Mouse (Mus musculus) heart, embryonic 14.5 days (tissue): ENCODE measurements around the gene Krt27. TPM values are rescaled to one million over a fixed set of nuclear protein-coding genes. Genes with fewer than 3 reads are reported as not detected.

Experiments
- ATAC-seq: fragments of 200-750 bp; cut with Nextera tagmentation; 2 replicates; pipeline ENCODE4 v1.8.0; 2017; ENCODE audit warnings: low read depth, moderate TSS enrichment; ENCODE audit not compliant: insufficient number of reproducible peaks, insufficient read depth, low FRiP score
- H3K27ac ChIP-seq, 2 experiments: fragments of 200-500 bp in 1 of 2; fragments of 300-500 bp in 1 of 2; sonication (generic) in 1 of 2; replicated peaks in 1 of 2; 2 replicates each; pipeline ENCODE4 v1.5.1; 2012 to 2014; ENCODE audit warnings: low read depth in 2 of 2, low read length in 2 of 2, control low read depth in 1 of 2, mild to moderate bottlenecking in 1 of 2, mixed read lengths in 1 of 2; ENCODE audit not compliant: control insufficient read depth in 1 of 2, insufficient read depth in 1 of 2
- H3K27me3 ChIP-seq: fragments of 300-500 bp; sonication (generic); 2 replicates; pipeline ENCODE4 v1.6.1; 2014; ENCODE audit warnings: mild to moderate bottlenecking, low read length, control low read depth; ENCODE audit not compliant: control insufficient read depth, insufficient read depth
- H3K36me3 ChIP-seq: fragments of 300-500 bp; sonication (generic); 2 replicates; pipeline ENCODE4 v1.6.1; 2014; ENCODE audit warnings: mild to moderate bottlenecking, control low read depth, low read length, mixed read lengths; ENCODE audit not compliant: control insufficient read depth, insufficient read depth
- H3K4me1 ChIP-seq, 2 experiments: fragments of 200-500 bp in 1 of 2; fragments of 300-500 bp in 1 of 2; sonication (generic) in 1 of 2; 2 replicates each; pipeline ENCODE4 v1.6.1; 2012 to 2014; ENCODE audit warnings: low read length in 2 of 2, control low read depth in 1 of 2, mixed read lengths in 1 of 2; ENCODE audit not compliant: control insufficient read depth in 2 of 2, insufficient read depth in 2 of 2
- H3K4me2 ChIP-seq: fragments of 300-500 bp; sonication (generic); 2 replicates; pipeline ENCODE4 v1.6.1; 2014; ENCODE audit warnings: mild to moderate bottlenecking, low read length
- H3K4me3 ChIP-seq, 2 experiments: fragments of 200-500 bp in 1 of 2; fragments of 300-500 bp in 1 of 2; sonication (generic) in 1 of 2; 2 replicates each; pipeline ENCODE4 v1.5.1; 2012 to 2014; ENCODE audit warnings: low read length in 2 of 2, mild to moderate bottlenecking in 2 of 2, control low read depth in 1 of 2, low read depth in 1 of 2, moderate library complexity in 1 of 2; ENCODE audit not compliant: control insufficient read depth in 1 of 2, insufficient read depth in 1 of 2
- H3K9ac ChIP-seq: fragments of 300-500 bp; sonication (generic); 2 replicates; pipeline ENCODE4 v1.6.1; 2014; ENCODE audit warnings: mild to moderate bottlenecking, low read length
- H3K9me3 ChIP-seq: fragments of 300-500 bp; sonication (generic); 2 replicates; pipeline ENCODE4 v1.6.1; 2016; ENCODE audit warnings: low read length, control low read depth; ENCODE audit not compliant: control insufficient read depth
- WGBS: fragments of 180-500 bp; shearing (Covaris S2); extraction: QIAGEN DNeasy Blood & Tissue Kit; methylation state at CpG from one replicate; pipeline ENCODE4 v1.1.7; 2014; 5-methylcytosine and 5-hydroxymethylcytosine counted together
- polyA plus RNA-seq: library from polyadenylated mRNA; unstranded; fragments of >200 nt; fragmentation: Nextera tagmentation; extraction: Ambion mirVana; gene quantifications from 2 replicates; pipeline ENCODE4 v1.2.1, GENCODE M21; 2014

Gene Krt27
- polyA plus RNA-seq, 1 experiment from 2014 or later, result not detected

DNA sequence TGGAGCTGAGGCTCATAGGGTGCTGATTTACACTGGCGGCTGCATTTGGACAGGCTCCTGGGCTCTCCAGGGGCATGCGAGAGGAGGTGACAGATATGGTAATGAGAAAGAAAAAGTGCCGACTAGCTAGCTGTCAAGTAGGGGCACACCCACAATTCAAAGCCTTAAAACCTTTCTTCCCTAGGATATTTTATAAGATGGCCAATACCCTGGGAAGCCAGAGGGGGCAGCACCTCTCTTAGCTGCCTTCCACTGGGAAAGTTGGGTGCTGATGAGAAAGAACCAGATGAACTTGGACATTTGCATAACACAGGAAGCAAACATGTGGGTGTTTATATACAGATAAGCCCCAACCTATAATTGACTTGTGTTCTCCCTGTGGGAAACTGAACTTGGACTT, 18.3 kb upstream of the Krt27 start:
- H3K27me3 ChIP-seq, result peaks cover 4% of the 10 kb centered on the region; the same call in 1 of the 2 replicates
- no peak for ATAC-seq
- WGBS, result 5% methylated on average over 3 of the region's 3 CpGs

DNA sequence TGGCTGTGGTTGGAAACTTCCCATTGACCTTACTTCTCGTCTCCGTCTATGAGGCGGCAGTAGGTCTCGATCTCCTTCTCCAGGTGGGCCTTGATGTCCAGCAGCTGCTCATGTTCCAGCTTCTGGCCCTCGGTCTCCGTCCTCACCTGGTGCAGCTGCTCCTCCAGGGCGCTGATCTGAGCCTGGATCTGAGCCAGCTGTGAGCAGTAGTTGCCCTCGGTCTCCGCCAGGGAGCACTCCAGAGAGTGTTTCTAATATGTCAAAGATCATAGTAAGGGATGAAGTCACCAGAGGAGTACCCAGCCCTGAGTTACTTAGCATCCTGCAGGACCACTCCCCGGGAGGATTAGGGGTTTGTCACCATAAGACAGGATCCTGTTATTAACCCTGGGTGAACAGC, 15.9 kb upstream of the Krt27 start:
- WGBS, result 43% methylated on average over 10 of the region's 10 CpGs
- Histone ChIP-seq H3K4me3 (no peak overlapping the region), H3K9me3 (no peaks in the 10 kb centered on the region), H3K36me3 (no peaks in the 10 kb centered on the region), H3K4me1 (no peaks in the 10 kb centered on the region), H3K9ac (no peak overlapping the region), H3K27ac (no peak overlapping the region), H3K4me2 (no peak overlapping the region), H3K27me3 (peaks cover 4% of the 10 kb centered on the region; the same call in 1 of the 2 replicates)
- no peak for ATAC-seq

More for the DNA sequence above, 18.3 kb upstream of the Krt27 start:
- no peak overlapping the region for H3K27ac ChIP-seq
- H3K4me2 ChIP-seq, result no peak overlapping the region
- H3K4me1 ChIP-seq, result no peaks in the 10 kb centered on the region
- no peaks in the 10 kb centered on the region for H3K9me3 ChIP-seq
- H3K9ac ChIP-seq, result no peak overlapping the region
- H3K36me3 ChIP-seq, result no peaks in the 10 kb centered on the region
- no peak overlapping the region for H3K4me3 ChIP-seq

DNA sequence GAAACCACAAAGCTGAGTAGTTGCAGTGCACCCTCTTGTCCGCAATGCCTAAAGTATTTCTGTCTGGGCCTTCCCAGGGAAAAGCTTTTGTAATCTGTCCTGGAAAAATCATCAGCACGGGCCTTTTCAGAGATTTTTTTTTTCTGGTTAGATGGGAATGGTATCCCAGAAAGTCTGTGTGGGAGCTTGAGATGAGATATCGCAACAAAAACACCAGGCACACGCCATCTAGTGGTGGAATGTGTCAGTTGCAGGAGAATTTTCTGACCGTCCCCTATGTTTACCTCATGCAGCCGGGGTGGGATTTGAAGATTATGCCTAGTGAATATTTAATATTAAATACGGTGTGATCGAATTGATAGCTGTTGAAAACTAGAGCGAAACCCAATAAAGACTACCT, 13.5 kb upstream of the Krt27 start:
- WGBS, result 21% methylated on average over 9 of the region's 9 CpGs
- H3K9me3 ChIP-seq, result no peaks in the 10 kb centered on the region
- H3K9ac ChIP-seq, result no peak overlapping the region
- no peak overlapping the region for H3K4me2 ChIP-seq
- no peak for ATAC-seq
- no peaks in the 10 kb centered on the region for H3K36me3 ChIP-seq
- H3K4me1 ChIP-seq, result no peaks in the 10 kb centered on the region
- no peak overlapping the region for H3K4me3 ChIP-seq
- peaks cover 4% of the 10 kb centered on the region; the same call in 1 of the 2 replicates for H3K27me3 ChIP-seq
- H3K27ac ChIP-seq, result no peak overlapping the region

DNA sequence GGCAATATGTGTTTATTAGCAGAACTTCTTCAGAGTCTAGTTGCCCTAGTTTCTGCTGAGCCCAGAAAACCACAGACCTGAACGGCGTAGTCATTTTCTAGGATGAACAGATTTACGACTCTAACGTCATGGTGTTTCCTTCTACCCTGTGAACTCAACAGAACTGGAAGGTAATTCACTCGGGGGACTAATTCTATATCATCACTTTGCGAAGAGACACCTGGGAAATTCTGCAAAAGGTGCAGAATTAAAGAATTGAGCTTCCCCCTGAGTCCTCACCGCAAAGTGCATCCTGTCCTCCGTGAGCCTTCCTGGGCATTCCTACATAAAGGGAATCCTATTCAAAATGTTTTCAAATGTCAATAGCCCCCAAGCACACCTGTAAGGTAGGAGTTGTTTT, 10.5 kb upstream of the Krt27 start:
- Histone ChIP-seq H3K4me3 (no peak overlapping the region), H3K27me3 (peaks cover 4% of the 10 kb centered on the region; the same call in 1 of the 2 replicates), H3K9ac (no peak overlapping the region), H3K27ac (no peak overlapping the region), H3K36me3 (no peaks in the 10 kb centered on the region), H3K9me3 (no peaks in the 10 kb centered on the region), H3K4me2 (no peak overlapping the region), H3K4me1 (no peaks in the 10 kb centered on the region)
- no peak for ATAC-seq
- 83% methylated on average over 8 of the region's 8 CpGs for WGBS

DNA sequence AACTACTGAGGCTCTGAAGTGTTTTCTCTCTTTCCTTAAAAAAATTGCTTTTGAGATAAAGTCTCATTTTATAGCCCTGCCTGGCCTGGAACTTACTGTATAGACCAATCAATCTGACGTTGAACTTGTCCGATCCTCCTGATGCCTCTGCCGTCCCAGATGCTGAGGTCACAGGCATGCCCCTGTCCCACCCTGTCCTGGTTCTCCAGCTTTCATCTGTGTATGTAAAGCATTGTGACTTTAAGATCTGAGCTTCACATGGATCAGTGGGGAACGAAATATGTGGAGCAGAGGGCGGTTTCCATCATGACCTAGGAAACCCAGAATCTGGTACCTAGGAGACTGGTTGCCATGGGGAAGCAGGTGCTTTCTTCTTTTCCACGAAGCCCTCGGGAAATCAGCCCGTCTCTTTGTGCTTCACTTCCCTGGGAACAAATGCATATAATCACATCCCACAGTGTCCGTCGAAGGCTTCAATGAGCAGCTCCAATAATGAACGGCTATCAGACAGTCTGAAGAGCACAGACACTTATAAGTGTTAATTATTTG, 11.5 kb downstream of the Krt27 start:
- H3K9ac ChIP-seq, result no peak overlapping the region
- 82% methylated on average over 11 of the region's 11 CpGs for WGBS
- no peak for ATAC-seq
- no peaks in the 10 kb centered on the region for H3K9me3 ChIP-seq
- H3K4me3 ChIP-seq, result no peak overlapping the region
- H3K36me3 ChIP-seq, result no peaks in the 10 kb centered on the region
- no peak overlapping the region for H3K4me2 ChIP-seq
- no peaks in the 10 kb centered on the region for H3K4me1 ChIP-seq
- H3K27ac ChIP-seq, result no peak overlapping the region
- H3K27me3 ChIP-seq, result no peaks in the 10 kb centered on the region

DNA sequence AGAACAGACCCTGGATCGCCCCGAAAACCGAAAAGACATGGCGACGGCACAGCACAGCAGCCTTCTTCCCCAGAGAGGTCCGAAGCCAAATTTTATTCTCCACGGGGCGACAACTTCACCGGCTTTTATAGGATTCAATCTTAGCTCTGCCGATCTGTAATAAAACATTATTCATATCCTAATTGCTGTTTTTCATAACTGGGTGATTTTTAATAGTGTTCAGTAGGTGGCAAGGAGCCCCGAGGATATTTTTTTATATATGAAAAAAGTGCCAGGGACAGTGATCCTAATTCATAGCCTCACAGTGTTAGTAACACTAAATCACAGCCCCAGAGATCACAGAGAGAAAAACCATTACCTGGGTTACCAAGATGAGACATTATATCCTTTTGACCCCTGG, 13.0 kb downstream of the Krt27 start, which contains the start of gene Krt26:
TSS of gene Krt26 (minus strand) at position 101 of the 400 bp plus-strand sequence.
- H3K27ac ChIP-seq, result no peak within 1 kb of the TSS
- 88% methylated on average over 11 of the region's 11 CpGs for WGBS
- H3K4me1 ChIP-seq, result no peaks in the 10 kb centered on the region
- no peak within 1 kb of the TSS for H3K4me3 ChIP-seq
- ATAC-seq, result no peak
- no peak within 1 kb of the TSS for H3K4me2 ChIP-seq
- no peaks in the 10 kb centered on the region for H3K9me3 ChIP-seq
- no peaks in the 10 kb centered on the region for H3K36me3 ChIP-seq
- no peak within 1 kb of the TSS for H3K9ac ChIP-seq
- no peaks in the 10 kb centered on the region for H3K27me3 ChIP-seq

DNA sequence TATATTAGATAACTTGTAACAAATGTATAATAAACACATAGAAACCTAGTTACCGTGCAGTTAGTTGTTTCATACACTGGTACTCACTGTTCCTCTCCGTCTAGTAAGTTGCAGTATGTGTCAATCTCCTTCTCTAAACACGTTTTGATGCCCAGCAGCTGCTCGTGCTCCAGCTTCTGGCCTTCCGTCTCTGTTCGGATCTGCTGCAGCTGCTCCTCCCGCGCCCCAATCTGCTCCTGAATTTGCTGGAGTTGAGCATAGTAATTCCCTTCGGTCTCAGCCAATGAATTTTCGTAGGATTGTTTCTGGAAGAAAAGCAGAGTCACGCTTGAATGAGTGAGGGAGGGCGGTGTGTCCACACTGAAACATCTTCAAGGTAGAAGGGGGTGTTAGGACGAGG, 17.5 kb downstream of the Krt27 start:
- Histone ChIP-seq H3K27ac (no peak overlapping the region), H3K9me3 (no peaks in the 10 kb centered on the region), H3K4me2 (no peak overlapping the region), H3K27me3 (no peaks in the 10 kb centered on the region), H3K4me1 (no peaks in the 10 kb centered on the region), H3K36me3 (no peaks in the 10 kb centered on the region), H3K4me3 (no peak overlapping the region), H3K9ac (no peak overlapping the region)
- WGBS, result 74% methylated on average over 13 of the region's 13 CpGs
- ATAC-seq, result no peak

DNA sequence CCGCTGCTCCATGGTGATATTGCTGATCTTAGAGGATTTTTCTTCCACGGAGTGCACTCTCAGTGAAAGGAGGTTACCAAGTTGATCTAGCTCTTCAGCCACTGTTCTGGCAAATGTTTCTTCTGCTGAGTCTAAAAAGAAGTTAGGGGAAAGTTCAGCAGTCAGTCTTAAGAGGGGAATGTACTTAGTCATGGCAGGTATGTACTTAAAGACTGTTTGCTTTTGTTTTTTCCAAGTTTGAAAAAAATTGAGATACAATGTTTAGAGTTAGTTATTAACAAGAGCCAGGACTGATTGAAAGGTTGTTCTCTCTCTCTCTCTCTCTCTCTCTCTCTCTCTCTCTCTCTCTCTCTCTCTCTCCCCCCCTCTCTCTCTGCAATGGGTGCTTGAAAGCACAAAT, 21.2 kb downstream of the Krt27 start:
- 63% methylated on average over 2 of the region's 2 CpGs for WGBS
- Histone ChIP-seq H3K27me3 (no peaks in the 10 kb centered on the region), H3K9me3 (no peaks in the 10 kb centered on the region), H3K4me2 (no peak overlapping the region), H3K27ac (no peak overlapping the region), H3K4me3 (no peak overlapping the region), H3K36me3 (no peaks in the 10 kb centered on the region), H3K9ac (no peak overlapping the region), H3K4me1 (no peaks in the 10 kb centered on the region)
- no peak for ATAC-seq
